Comparison of ENCODE assay signal across 14 mouse cellular contexts in genomic region chr1:98281053-98281770, GRCm38 (mm10).
DNase-seq lines count a peak whose midpoint lies in the region; ATAC-seq lines count a peak whose summit lies in the region.
"Had no signal": no experiment of that assay in that cellular context is flagged by ENCODE, and none has a peak within 500 bp of the region (broad histone marks: within the 10 kb centered on the region; RNA-seq: fewer than 3 reads in every experiment).

No protein-coding gene starts in this region.

- no peak overlapping the region for H3K4me3 ChIP-seq in hindbrain, embryonic 12.5 days
- no peak overlapping the region for H3K4me3 ChIP-seq in hindbrain, embryonic 11.5 days (ENCODE audit: low read depth, low read length)
- no peak overlapping the region for H3K4me3 ChIP-seq in neural tube, embryonic 12.5 days
- no peak overlapping the region for H3K4me3 ChIP-seq in hindbrain, embryonic 15.5 days
- no peak overlapping the region for H3K4me3 ChIP-seq in neural tube, embryonic 15.5 days (replicated peaks)
- H3K4me3 ChIP-seq: limb, embryonic 12.5 days; liver, embryonic 15.5 days had no signal

- no peaks in the 10 kb centered on the region for H3K9me3 ChIP-seq in hindbrain, embryonic 12.5 days (replicated peaks)
- no peaks in the 10 kb centered on the region for H3K9me3 ChIP-seq in hindbrain, embryonic 11.5 days (ENCODE audit: control insufficient read depth, low read length)
- no peaks in the 10 kb centered on the region for H3K9me3 ChIP-seq in neural tube, embryonic 12.5 days
- H3K9me3 ChIP-seq in hindbrain, embryonic 15.5 days = no peaks in the 10 kb centered on the region
- no peaks in the 10 kb centered on the region for H3K9me3 ChIP-seq in neural tube, embryonic 15.5 days (replicated peaks)
- H3K9me3 ChIP-seq: limb, embryonic 12.5 days; liver, embryonic 15.5 days had no signal

- peak; percentile 48; the same call in 1 of the 2 replicates for ATAC-seq in hindbrain, embryonic 12.5 days (ENCODE audit: low FRiP score)
- no peak for ATAC-seq in hindbrain, embryonic 11.5 days (ENCODE audit: low FRiP score)
- peak; percentile 66; the same call in 1 of the 2 replicates for ATAC-seq in neural tube, embryonic 12.5 days (ENCODE audit: low FRiP score, low read depth)
- peak; percentile 54 for ATAC-seq in hindbrain, embryonic 15.5 days (ENCODE audit: low FRiP score, low read depth)
- peak; percentile 79 for ATAC-seq in neural tube, embryonic 15.5 days (ENCODE audit: low FRiP score)

- no peak overlapping the region for H3K9ac ChIP-seq in hindbrain, embryonic 12.5 days
- no peak overlapping the region for H3K9ac ChIP-seq in hindbrain, embryonic 11.5 days (ENCODE audit: low read depth, low read length)
- H3K9ac ChIP-seq in neural tube, embryonic 12.5 days = no peak overlapping the region
- no peak overlapping the region for H3K9ac ChIP-seq in hindbrain, embryonic 15.5 days
- H3K9ac ChIP-seq in neural tube, embryonic 15.5 days (replicated peaks) = no peak overlapping the region
- H3K9ac ChIP-seq: limb, embryonic 12.5 days; liver, embryonic 15.5 days had no signal

- no peaks in the 10 kb centered on the region for H3K4me1 ChIP-seq in hindbrain, embryonic 12.5 days
- no peaks in the 10 kb centered on the region for H3K4me1 ChIP-seq in hindbrain, embryonic 11.5 days (replicated peaks; ENCODE audit: control insufficient read depth, insufficient read depth, low read length)
- H3K4me1 ChIP-seq in neural tube, embryonic 12.5 days = peaks cover 3% of the 10 kb centered on the region; the same call in 1 of the 2 replicates
- H3K4me1 ChIP-seq in hindbrain, embryonic 15.5 days (replicated peaks) = peaks cover 15% of the 10 kb centered on the region; the same call in 1 of the 2 replicates
- peaks cover 10% of the 10 kb centered on the region; the same call in 1 of the 2 replicates for H3K4me1 ChIP-seq in neural tube, embryonic 15.5 days
- H3K4me1 ChIP-seq: limb, embryonic 12.5 days; liver, embryonic 15.5 days had no signal

- H3K27me3 ChIP-seq in hindbrain, embryonic 12.5 days = no peaks in the 10 kb centered on the region
- no peaks in the 10 kb centered on the region for H3K27me3 ChIP-seq in hindbrain, embryonic 11.5 days (ENCODE audit: control insufficient read depth, insufficient read depth, low read length)
- no peaks in the 10 kb centered on the region for H3K27me3 ChIP-seq in neural tube, embryonic 12.5 days (replicated peaks)
- H3K27me3 ChIP-seq in hindbrain, embryonic 15.5 days = no peaks in the 10 kb centered on the region
- no peaks in the 10 kb centered on the region for H3K27me3 ChIP-seq in neural tube, embryonic 15.5 days (replicated peaks)
- H3K27me3 ChIP-seq: limb, embryonic 12.5 days; liver, embryonic 15.5 days had no signal

- H3K4me2 ChIP-seq in hindbrain, embryonic 12.5 days (replicated peaks) = no peak overlapping the region
- H3K4me2 ChIP-seq in hindbrain, embryonic 11.5 days (replicated peaks; ENCODE audit: low read depth, low read length) = no peak overlapping the region
- no peak overlapping the region for H3K4me2 ChIP-seq in neural tube, embryonic 12.5 days (replicated peaks)
- no peak overlapping the region for H3K4me2 ChIP-seq in hindbrain, embryonic 15.5 days
- H3K4me2 ChIP-seq in neural tube, embryonic 15.5 days = no peak overlapping the region
- H3K4me2 ChIP-seq: limb, embryonic 12.5 days; liver, embryonic 15.5 days had no signal

- H3K27ac ChIP-seq in hindbrain, embryonic 12.5 days = no peak overlapping the region
- H3K27ac ChIP-seq in hindbrain, embryonic 11.5 days (ENCODE audit: low read depth, low read length) = no peak overlapping the region
- H3K27ac ChIP-seq in neural tube, embryonic 12.5 days = no peak overlapping the region
- H3K27ac ChIP-seq in hindbrain, embryonic 15.5 days (replicated peaks) = peak overlapping the region; percentile 58
- 0 out of 2 replicates have a peak overlapping the region, but pooled peaks have one; percentile 18 for H3K27ac ChIP-seq in neural tube, embryonic 15.5 days (replicated peaks)
- H3K27ac ChIP-seq: limb, embryonic 12.5 days; liver, embryonic 15.5 days had no signal

- no peaks in the 10 kb centered on the region for H3K36me3 ChIP-seq in hindbrain, embryonic 12.5 days
- no peaks in the 10 kb centered on the region for H3K36me3 ChIP-seq in hindbrain, embryonic 11.5 days (ENCODE audit: control insufficient read depth, insufficient read depth, low read length)
- H3K36me3 ChIP-seq in neural tube, embryonic 12.5 days = no peaks in the 10 kb centered on the region
- no peaks in the 10 kb centered on the region for H3K36me3 ChIP-seq in hindbrain, embryonic 15.5 days
- H3K36me3 ChIP-seq in neural tube, embryonic 15.5 days = no peaks in the 10 kb centered on the region
- H3K36me3 ChIP-seq: limb, embryonic 12.5 days; liver, embryonic 15.5 days had no signal

- WGBS in hindbrain, embryonic 12.5 days = 81% methylated on average over 2 of the region's 2 CpGs
- 82% methylated on average over 2 of the region's 2 CpGs for WGBS in hindbrain, embryonic 11.5 days
- 61% methylated on average over 2 of the region's 2 CpGs for whole genome bisulfite sequencing in neural tube, embryonic 12.5 days
- WGBS in hindbrain, embryonic 15.5 days = 43% methylated on average over 2 of the region's 2 CpGs
- WGBS in neural tube, embryonic 15.5 days = 33% methylated on average over 2 of the region's 2 CpGs

- no peak for DNase-seq in hindbrain, embryonic 11.5 days (ENCODE audit: low spot score)
- DNase-seq in neural tube, embryonic 10.5 days (ENCODE audit: extremely low spot score, low spot score) = no peak
- no peak for DNase-seq in adrenal gland, postnatal 36 days
- DNase-seq in layer of hippocampus, postnatal 25 days (ENCODE audit: extremely low spot score in 1 of 2, low spot score in 1 of 2) = no peak
- DNase-seq: cerebellum, adult 18-20 months; gastrocnemius, postnatal 14 days; spleen, adult 18-20 months; thymus, postnatal 36 days had no signal

Comparison
In these comparisons a context has a peak if more than half of its experiments do, and no peak if none do; other contexts are left out.
1. H3K27ac ChIP-seq: peak in hindbrain, embryonic 15.5 days (single experiment) and neural tube, embryonic 15.5 days (single experiment); none in hindbrain, embryonic 12.5 days (single experiment), hindbrain, embryonic 11.5 days (single experiment) and neural tube, embryonic 12.5 days (single experiment).